Comparison of ENCODE assay signal across 19 mouse cellular contexts in genomic region chr8:49243002-49243401, GRCm38 (mm10).
"Had no signal": no experiment of that assay in that cellular context is flagged by ENCODE, and none has a peak within 500 bp of the region (broad histone marks: within the 10 kb centered on the region; RNA-seq: fewer than 3 reads in every experiment).

No protein-coding gene starts in this region.

- ATAC-seq: liver, embryonic 12.5 days; midbrain, embryonic 13.5 days had no signal

- H3K27me3 ChIP-seq: limb, embryonic 13.5 days; liver, embryonic 12.5 days; liver, embryonic 15.5 days; lung, embryonic 15.5 days; megakaryocyte, embryonic 14.5 days; midbrain, embryonic 13.5 days had no signal

- DNase-seq: kidney, adult 18-20 months; kidney, postnatal 25 days; layer of hippocampus, adult 9-11 months; liver; lung, adult 18-20 months; lung, postnatal 10 days; lung, postnatal 36 days; thymus, adult 18-20 months; thymus, postnatal 36 days had no signal

- H3K4me2 ChIP-seq: limb, embryonic 13.5 days; liver, embryonic 12.5 days; liver, embryonic 15.5 days; lung, embryonic 15.5 days; midbrain, embryonic 13.5 days had no signal

- H3K36me3 ChIP-seq: limb, embryonic 10.5 days; limb, embryonic 13.5 days; liver, embryonic 12.5 days; liver, embryonic 15.5 days; lung, embryonic 15.5 days; midbrain, embryonic 10.5 days; midbrain, embryonic 13.5 days had no signal

- H3K4me1 ChIP-seq: limb, embryonic 10.5 days; limb, embryonic 13.5 days; liver, embryonic 12.5 days; liver, embryonic 15.5 days; lung, embryonic 15.5 days; megakaryocyte, embryonic 14.5 days had no signal

- H3K27ac ChIP-seq: kidney, postnatal 0 days; layer of hippocampus, adult 2 months; limb, embryonic 10.5 days; limb, embryonic 13.5 days; liver, embryonic 12.5 days; liver, embryonic 15.5 days; lung, embryonic 15.5 days; midbrain, embryonic 10.5 days; midbrain, embryonic 13.5 days had no signal

- H3K4me3 ChIP-seq: layer of hippocampus, adult 2 months; limb, embryonic 10.5 days; limb, embryonic 13.5 days; liver, embryonic 12.5 days; liver, embryonic 15.5 days; lung, embryonic 15.5 days; megakaryocyte, embryonic 14.5 days; midbrain, embryonic 10.5 days; midbrain, embryonic 13.5 days had no signal

- H3K9me3 ChIP-seq: limb, embryonic 10.5 days; limb, embryonic 13.5 days; liver, embryonic 12.5 days; liver, embryonic 15.5 days; lung, embryonic 15.5 days; megakaryocyte, embryonic 14.5 days; midbrain, embryonic 10.5 days; midbrain, embryonic 13.5 days had no signal

- H3K9ac ChIP-seq: limb, embryonic 13.5 days; liver, embryonic 12.5 days; liver, embryonic 15.5 days; lung, embryonic 15.5 days; midbrain, embryonic 13.5 days had no signal
